Mouse (Mus musculus): Measurements from ENCODE around the gene Abhd2.

- TF ChIP-seq POLR2A (IDR thresholded peaks at IDR 0.05; ENCODE audit: insufficient read depth, low read length) (no peak), CTCF (IDR thresholded peaks at IDR 0.05; ENCODE audit: low read depth, low read length) (no peak)
These were observed 85.6 kb downstream of the Abhd2 start for GRCm38 (mm10) chr7:79358350-79359182.
